Mouse (Mus musculus): Measurements from ENCODE around the gene Atp1b1.

DNA sequence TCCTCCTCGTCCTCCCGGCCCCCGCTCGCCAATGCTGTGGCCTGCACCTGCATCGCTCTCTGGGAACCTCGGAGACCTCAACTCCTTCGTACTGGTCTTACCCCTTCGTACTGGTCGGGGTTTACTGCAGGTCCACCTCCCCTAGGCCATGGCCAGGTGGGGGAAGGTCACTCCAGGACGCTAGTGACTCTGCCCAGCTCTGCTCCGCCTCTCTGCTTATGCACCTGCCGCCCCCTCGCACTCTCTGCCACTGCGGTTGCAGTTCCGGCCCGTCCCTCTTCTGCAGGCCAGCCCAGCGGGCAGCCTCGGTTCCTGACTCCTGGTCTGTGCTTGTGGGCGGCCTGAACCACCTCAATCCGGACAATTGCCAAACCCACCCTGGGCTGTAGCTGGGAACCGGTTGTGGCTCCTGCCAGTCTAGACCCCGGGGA, 481 bp upstream of the Atp1b1 start:
- TF ChIP-seq CTCF (IDR thresholded peaks at IDR 0.05; ENCODE audit: low read depth, low read length) (no peak), EP300 (IDR thresholded peaks at IDR 0.05; ENCODE audit: insufficient read depth, low read depth, low read length) (no peak), POLR2A (IDR thresholded peaks at IDR 0.05; ENCODE audit: insufficient read depth, low read length) (no peak)

Measured in ES-Bruce4 (cell line).